Mouse (Mus musculus) stomach, embryonic 16.5 days (tissue): Measurements from ENCODE around the gene Lrp6. TPM values are rescaled to one million over a fixed set of nuclear protein-coding genes. Genes with fewer than 3 reads are reported as not detected.
A peak's percentile ranks its signal among the peaks of the same experiment; 100 is the strongest.

Source experiments
- ATAC-seq: fragments of 200-750 bp; cut with Nextera tagmentation; 2 replicates; pipeline ENCODE4 v1.8.0; 2017; ENCODE audit warnings: moderate number of reproducible peaks, moderate TSS enrichment; ENCODE audit not compliant: insufficient read depth, low FRiP score
- H3K27ac ChIP-seq: fragments of 300-500 bp; sonication (generic); 2 replicates; pipeline ENCODE4 v1.5.1; 2014; ENCODE audit warnings: low read length
- H3K27me3 ChIP-seq: fragments of 300-500 bp; sonication (generic); 2 replicates; pipeline ENCODE4 v1.6.1; 2014; ENCODE audit warnings: low read length, control low read depth, mixed read lengths; ENCODE audit not compliant: control insufficient read depth, insufficient read depth
- H3K36me3 ChIP-seq: fragments of 300-500 bp; sonication (generic); 2 replicates; pipeline ENCODE4 v1.6.1; 2014; ENCODE audit warnings: low read length; ENCODE audit not compliant: control insufficient read depth, insufficient read depth
- H3K4me1 ChIP-seq: fragments of 300-500 bp; sonication (generic); 2 replicates; pipeline ENCODE4 v1.6.1; 2014; ENCODE audit warnings: low read length, control low read depth, mixed read lengths; ENCODE audit not compliant: control insufficient read depth, insufficient read depth
- H3K4me2 ChIP-seq: fragments of 300-500 bp; sonication (generic); 2 replicates; pipeline ENCODE4 v1.6.1; 2014; ENCODE audit warnings: low read depth, low read length, mixed read lengths
- H3K4me3 ChIP-seq: fragments of 300-500 bp; sonication (generic); replicated peaks from 2 replicates; pipeline ENCODE4 v1.5.1; 2014; ENCODE audit warnings: mild to moderate bottlenecking, low read length
- H3K9ac ChIP-seq: fragments of 300-500 bp; sonication (generic); 2 replicates; pipeline ENCODE4 v1.6.1; 2014; ENCODE audit warnings: low read length
- H3K9me3 ChIP-seq: fragments of 300-500 bp; sonication (generic); replicated peaks from 2 replicates; pipeline ENCODE4 v1.6.1; 2016; ENCODE audit warnings: low read length, control low read depth; ENCODE audit not compliant: control insufficient read depth
- WGBS: fragments of 180-500 bp; shearing (Covaris S2); extraction: QIAGEN DNeasy Blood & Tissue Kit; methylation state at CpG from one replicate; pipeline ENCODE4 v1.1.7; 2014; 5-methylcytosine and 5-hydroxymethylcytosine counted together
- polyA plus RNA-seq: library from polyadenylated mRNA; unstranded; fragments of >200 nt; fragmentation: Nextera tagmentation; extraction: Ambion mirVana; gene quantifications from 2 replicates; pipeline ENCODE4 v1.2.1, GENCODE M21; 2015

Lrp6 gene
- polyA plus RNA-seq, 1 experiment from 2014 or later = 17.4 TPM

DNA sequence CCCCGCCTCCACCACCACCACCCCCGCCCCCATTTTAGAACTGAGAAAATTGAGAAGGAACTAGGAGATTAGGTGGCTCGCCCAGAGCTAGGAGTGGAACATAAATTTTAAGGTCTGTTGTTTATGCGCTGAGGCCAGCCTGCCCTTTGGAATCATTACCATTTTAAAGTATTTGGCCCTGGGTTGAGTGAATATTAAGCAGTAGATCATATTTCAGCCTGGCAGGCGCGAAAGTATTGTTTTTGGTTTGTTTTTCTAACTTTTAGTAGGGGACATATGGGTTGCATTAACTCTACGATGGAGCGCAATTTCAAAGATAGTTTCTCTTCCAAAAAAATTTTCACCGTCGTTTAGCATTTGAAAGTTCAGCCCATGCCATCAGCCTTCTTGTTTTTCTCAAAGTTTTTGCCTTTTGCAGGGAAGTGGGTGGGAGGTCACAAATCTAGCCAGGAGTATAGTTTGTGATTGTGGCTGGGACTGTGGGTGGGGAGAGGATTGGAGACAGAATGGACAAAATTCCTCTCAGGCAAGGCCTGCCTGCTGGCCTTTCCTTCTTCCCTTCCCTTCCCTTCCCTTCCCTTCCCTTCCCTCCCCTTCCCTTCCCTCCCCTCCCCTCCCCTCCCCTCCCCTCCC, 35.7 kb upstream of the Lrp6 start:
- Histone ChIP-seq H3K36me3 (no peaks in the 10 kb centered on the region), H3K4me1 (peaks cover 6% of the 10 kb centered on the region; the same call in 1 of the 2 replicates), H3K4me2 (no peak overlapping the region), H3K27ac (no peak overlapping the region), H3K9ac (no peak overlapping the region), H3K9me3 (no peaks in the 10 kb centered on the region), H3K27me3 (no peaks in the 10 kb centered on the region), H3K4me3 (no peak overlapping the region)
- no peak for ATAC-seq
- WGBS = 35% methylated on average over 10 of the region's 10 CpGs

DNA sequence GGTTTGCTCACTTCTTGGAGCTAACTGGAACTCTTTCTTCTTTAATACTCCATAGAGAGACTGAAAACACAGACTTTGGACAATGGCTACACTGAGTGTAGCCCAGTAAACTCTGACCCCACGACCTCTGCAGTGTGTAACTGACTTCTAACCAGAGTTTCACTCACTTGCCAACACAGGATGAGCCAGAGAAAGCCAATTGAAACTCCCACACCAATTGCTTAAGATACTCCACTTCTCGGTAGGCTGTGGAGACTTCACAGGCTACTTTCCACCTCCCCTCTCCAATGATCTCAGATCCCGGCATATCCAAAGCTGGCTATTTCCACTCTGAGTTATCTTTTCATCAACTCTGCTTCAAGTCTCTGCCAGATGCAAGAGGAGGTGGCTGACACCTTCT, 35.0 kb upstream of the Lrp6 start:
- no peak overlapping the region for H3K4me3 ChIP-seq
- peaks cover 4% of the 10 kb centered on the region; the same call in 1 of the 2 replicates for H3K4me1 ChIP-seq
- no peaks in the 10 kb centered on the region for H3K36me3 ChIP-seq
- no peak overlapping the region for H3K9ac ChIP-seq
- H3K27me3 ChIP-seq = no peaks in the 10 kb centered on the region
- H3K9me3 ChIP-seq = no peaks in the 10 kb centered on the region
- no peak overlapping the region for H3K27ac ChIP-seq
- H3K4me2 ChIP-seq = no peak overlapping the region
- 41% methylated on average over 3 of the region's 3 CpGs for WGBS
- ATAC-seq = no peak

DNA sequence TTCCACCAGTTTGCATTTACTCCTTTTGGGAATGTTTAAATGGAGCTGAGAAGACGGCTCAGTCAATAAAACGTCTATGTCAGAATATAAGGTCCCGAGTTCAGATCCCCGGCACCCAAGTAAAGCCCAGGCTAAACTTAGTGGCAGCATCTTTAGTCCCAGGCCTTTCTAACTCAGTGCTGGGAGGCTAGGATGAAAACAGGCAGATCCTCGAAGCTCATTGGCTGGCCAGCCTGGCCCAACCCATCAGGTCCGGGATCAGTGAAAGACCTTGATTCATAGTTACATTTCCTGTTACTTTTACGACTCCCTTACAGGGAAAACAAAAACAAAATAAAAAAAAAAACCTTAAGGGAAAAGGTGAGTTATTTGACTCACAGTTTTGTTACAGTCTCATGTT, 34.4 kb upstream of the Lrp6 start:
- ATAC-seq = no peak
- H3K9me3 ChIP-seq = no peaks in the 10 kb centered on the region
- no peaks in the 10 kb centered on the region for H3K36me3 ChIP-seq
- no peaks in the 10 kb centered on the region for H3K27me3 ChIP-seq
- no peaks in the 10 kb centered on the region; the same call in 1 of the 2 replicates for H3K4me1 ChIP-seq
- no peak overlapping the region for H3K4me2 ChIP-seq
- H3K4me3 ChIP-seq = no peak overlapping the region
- H3K27ac ChIP-seq = no peak overlapping the region
- no peak overlapping the region for H3K9ac ChIP-seq
- WGBS = 63% methylated on average over 7 of the region's 7 CpGs

DNA sequence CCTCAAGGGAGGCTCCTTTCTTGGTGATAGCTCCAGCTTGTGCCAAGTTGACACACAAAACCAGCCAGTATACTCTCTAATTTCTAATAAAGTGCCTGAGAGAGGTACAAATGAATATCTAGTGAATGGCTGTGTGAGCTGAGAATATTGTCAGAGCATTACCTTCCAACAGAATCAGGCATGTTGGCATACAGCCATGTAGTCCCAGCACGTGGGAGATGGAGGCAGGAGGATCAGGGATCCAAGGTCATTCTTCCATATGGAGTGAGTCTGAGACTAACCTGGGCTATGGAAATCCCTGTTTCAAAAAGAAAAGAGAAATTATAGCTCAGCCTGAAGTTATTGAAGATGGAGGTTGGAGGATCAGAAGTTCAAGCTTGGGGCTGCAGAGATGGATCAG, 32.5 kb upstream of the Lrp6 start:
- ATAC-seq = no peak
- Histone ChIP-seq H3K4me2 (no peak overlapping the region), H3K4me1 (no peaks in the 10 kb centered on the region), H3K4me3 (no peak overlapping the region), H3K36me3 (no peaks in the 10 kb centered on the region), H3K9me3 (no peaks in the 10 kb centered on the region), H3K27me3 (no peaks in the 10 kb centered on the region), H3K27ac (no peak overlapping the region), H3K9ac (no peak overlapping the region)
- WGBS = 46% methylated on average over 1 of the region's 1 CpGs

DNA sequence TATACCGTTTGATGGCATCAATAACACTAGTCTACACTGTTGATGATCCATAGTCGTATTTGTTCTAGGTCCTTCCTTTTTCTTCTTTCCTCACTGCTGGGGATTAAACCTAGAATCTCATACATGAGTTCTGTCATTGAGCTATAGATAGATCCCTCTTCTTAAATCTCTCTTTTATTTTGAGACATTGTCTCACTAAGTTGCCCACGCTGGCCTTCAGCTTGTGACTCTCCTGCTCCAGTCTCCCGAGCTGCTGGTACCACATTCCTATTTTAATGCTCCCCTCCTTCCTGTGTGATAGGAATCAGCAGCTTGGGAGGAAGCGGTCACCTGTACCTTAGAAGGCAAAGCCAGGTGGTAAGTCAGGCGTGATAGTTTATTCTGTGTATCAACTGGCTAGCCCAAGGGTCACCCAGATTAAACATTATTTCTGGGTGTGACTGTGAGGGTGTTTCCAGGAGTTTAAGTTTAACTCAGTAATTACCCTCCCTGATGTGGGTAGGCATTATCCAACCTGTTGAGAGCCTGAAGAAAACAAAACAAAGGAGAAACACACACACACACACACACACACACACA, 31.0 kb upstream of the Lrp6 start:
- Histone ChIP-seq H3K27ac (no peak overlapping the region), H3K4me2 (no peak overlapping the region), H3K4me3 (no peak overlapping the region), H3K9me3 (no peaks in the 10 kb centered on the region), H3K9ac (no peak overlapping the region), H3K36me3 (no peaks in the 10 kb centered on the region), H3K27me3 (no peaks in the 10 kb centered on the region), H3K4me1 (no peaks in the 10 kb centered on the region)
- 61% methylated on average over 6 of the region's 6 CpGs for WGBS
- ATAC-seq = peak; percentile 52; the same call in 1 of the 2 replicates

DNA sequence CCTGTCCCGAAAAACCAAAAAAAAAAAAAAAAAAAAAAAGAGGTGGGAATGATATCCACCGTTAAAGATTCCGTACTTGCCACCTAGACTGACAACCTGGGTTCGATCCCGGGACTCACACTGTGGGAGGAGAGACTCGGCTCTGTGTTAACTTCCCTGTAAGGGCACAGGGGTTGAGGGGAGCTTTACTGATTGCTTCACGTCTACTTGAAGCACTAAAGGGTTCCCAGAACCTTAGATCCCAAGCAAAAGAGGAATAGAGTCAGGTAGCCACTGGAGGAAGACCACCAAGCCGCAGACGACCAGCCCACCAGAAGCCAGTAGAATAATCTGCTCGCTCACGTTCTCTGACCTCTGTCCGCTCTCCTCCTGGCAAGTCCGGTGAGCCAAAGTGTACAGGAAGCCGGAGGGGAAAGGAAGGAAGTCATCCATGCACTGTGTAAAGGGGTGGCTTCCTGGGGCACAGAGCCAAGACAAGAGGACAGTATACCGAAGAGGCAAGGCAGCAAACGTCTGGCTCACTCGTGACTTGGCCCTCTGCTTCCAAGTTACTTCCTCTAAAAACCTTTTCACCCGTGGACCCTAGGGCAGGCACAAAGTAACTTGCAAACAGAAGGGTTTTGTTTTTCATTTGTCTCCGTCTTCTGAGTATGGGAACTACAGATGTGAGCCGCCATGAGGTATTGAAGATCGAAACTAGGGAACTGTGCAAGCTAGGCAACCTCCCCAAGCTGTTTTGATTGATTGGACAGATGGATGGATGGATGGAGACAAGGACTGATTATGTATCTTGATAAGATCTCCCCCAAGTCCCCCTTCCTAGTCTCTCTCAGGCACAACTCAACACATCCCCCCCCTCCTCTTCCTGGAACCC, 28.0 kb upstream of the Lrp6 start:
- H3K9ac ChIP-seq = no peak overlapping the region
- no peaks in the 10 kb centered on the region for H3K27me3 ChIP-seq
- H3K36me3 ChIP-seq = no peaks in the 10 kb centered on the region
- no peaks in the 10 kb centered on the region for H3K4me1 ChIP-seq
- H3K4me2 ChIP-seq = no peak overlapping the region
- WGBS = 70% methylated on average over 21 of the region's 21 CpGs
- no peak overlapping the region for H3K4me3 ChIP-seq
- no peak overlapping the region for H3K27ac ChIP-seq
- H3K9me3 ChIP-seq = no peaks in the 10 kb centered on the region
- ATAC-seq = peak; percentile 38; the same call in 1 of the 2 replicates

DNA sequence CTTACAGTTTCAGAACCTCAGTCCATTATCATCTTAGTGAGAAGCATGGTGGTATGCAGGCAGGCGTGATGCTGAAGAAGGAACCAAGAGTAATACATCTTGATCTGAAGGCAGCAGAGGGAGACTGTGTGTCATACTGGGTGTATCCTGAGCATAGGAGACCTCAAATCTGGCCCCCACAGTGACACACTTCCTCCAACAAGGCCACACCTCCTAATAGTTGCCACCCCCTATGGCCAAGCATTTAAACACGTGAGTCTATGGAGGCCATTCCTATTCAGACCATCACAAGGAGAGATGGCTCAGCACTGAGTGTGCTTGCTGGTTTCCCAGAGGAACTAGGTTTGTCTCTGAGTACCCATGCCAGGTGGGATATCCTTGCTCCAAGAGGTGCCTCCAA, 24.8 kb upstream of the Lrp6 start:
- WGBS = 76% methylated on average over 2 of the region's 2 CpGs
- ATAC-seq = no peak
- H3K27me3 ChIP-seq = no peaks in the 10 kb centered on the region
- no peak overlapping the region for H3K4me2 ChIP-seq
- no peaks in the 10 kb centered on the region for H3K36me3 ChIP-seq
- no peak overlapping the region for H3K4me3 ChIP-seq
- no peak overlapping the region for H3K9ac ChIP-seq
- H3K27ac ChIP-seq = no peak overlapping the region
- H3K9me3 ChIP-seq = no peaks in the 10 kb centered on the region
- no peaks in the 10 kb centered on the region for H3K4me1 ChIP-seq

DNA sequence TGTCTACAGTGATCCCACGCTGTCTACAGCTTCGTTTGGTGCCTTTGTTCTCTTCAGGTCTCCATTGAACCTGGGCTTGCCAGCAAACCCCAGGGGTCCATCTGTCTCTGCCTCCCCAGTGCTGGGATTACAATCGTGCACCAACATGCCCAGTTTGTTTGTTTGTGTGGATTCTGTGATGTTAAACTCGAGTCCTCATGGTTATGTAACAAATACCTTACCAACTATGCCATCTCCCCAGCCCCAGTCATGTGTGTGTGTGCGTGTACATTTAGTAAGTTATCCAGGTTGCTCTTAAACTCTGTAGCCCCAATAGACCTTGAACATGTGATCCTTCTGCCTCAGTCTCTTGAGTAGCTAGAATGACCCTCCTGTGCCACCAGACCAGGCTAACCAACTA, 19.5 kb upstream of the Lrp6 start:
- 79% methylated on average over 5 of the region's 5 CpGs for WGBS
- no peaks in the 10 kb centered on the region for H3K9me3 ChIP-seq
- ATAC-seq = no peak

DNA sequence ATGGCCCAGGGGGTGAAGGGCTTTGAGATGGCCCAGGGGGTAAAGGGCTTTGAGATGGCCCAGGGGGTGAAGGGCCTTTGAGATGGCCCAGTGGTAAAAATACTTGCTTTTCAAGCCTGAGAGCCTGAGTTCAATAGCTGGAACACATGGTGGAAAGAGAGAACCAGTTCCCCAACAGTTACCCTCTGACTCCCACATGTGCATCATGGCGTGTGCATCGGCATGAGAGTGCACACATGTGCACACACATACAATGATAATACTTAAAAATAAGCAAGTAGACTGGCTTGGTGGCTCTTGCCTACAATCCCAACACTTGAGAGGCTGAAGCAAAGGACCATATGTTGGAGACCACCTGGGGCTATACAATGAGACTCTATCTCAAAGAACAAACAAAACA, 17.9 kb upstream of the Lrp6 start:
- no peaks in the 10 kb centered on the region for H3K27me3 ChIP-seq
- H3K9ac ChIP-seq = no peak overlapping the region
- no peak overlapping the region for H3K27ac ChIP-seq
- no peaks in the 10 kb centered on the region for H3K36me3 ChIP-seq
- no peaks in the 10 kb centered on the region for H3K9me3 ChIP-seq
- whole genome bisulfite sequencing = 98% methylated on average over 2 of the region's 2 CpGs
- no peak overlapping the region for H3K4me2 ChIP-seq
- H3K4me1 ChIP-seq = no peaks in the 10 kb centered on the region
- ATAC-seq = no peak
- no peak overlapping the region for H3K4me3 ChIP-seq

More for the DNA sequence above, 19.5 kb upstream of the Lrp6 start:
- no peak overlapping the region for H3K9ac ChIP-seq
- no peak overlapping the region for H3K4me3 ChIP-seq
- no peaks in the 10 kb centered on the region for H3K36me3 ChIP-seq
- no peak overlapping the region for H3K4me2 ChIP-seq
- H3K27ac ChIP-seq = no peak overlapping the region
- no peaks in the 10 kb centered on the region for H3K4me1 ChIP-seq
- H3K27me3 ChIP-seq = no peaks in the 10 kb centered on the region
